Mouse (Mus musculus): ENCODE data around the gene Eef1g.
A peak's percentile ranks its signal among the peaks of the same experiment; 100 is the strongest.

The Eef1g gene

DNA sequence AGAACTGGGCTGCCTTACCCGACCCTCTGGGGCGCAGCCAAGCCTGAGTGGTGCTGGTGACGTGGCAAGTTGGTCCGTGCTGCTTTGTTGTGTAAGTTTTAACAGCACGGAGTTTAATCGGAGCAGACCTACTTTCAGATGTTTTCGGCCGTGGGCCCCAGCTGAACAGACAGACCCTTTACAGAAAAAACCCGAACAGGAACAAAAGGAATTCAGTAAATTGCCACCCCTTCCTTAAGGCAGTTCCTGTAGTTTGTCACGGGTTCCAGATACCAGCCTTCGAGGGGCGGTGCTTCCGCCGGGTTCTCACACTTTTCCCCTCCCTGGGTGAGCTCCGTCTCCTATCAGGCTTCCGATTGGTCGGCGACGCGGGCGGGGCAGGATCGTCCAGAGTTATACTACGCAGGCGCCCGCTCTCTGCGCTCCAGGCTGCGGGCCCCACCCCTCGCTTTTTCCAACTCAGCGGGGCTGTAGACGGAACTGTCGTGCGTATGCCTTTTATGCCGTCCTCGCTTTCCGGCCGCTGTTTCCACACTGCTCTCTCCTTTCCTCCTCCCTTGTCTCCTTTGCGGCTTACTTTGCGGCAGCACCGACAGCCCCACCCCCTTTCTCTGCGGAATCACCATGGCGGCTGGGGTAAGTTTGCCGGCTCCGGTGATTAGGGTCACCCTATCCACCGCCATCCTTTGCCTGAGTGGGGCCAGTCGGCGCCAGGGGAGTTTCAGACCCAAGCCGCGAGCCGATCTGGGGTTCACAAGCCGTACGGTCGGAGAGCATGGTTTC lies at the start of gene Eef1g:
Eef1g (plus strand) TSS at position 452 of the 783 bp plus-strand sequence.
- peak; percentile 100 for DNase-seq (ENCODE audit: inconsistent ontology term)

- DNase-seq (ENCODE audit: inconsistent ontology term), result no peak
Measured at GRCm38 (mm10) chr19:8919000-8919399, 47.8 kb upstream of the Eef1g start.

GRCm38 (mm10) chr19:8919684-8920072 lies 47.2 kb upstream of the Eef1g start:
- DNase-seq (ENCODE audit: inconsistent ontology term), result no peak

- peak; percentile 96 for DNase-seq (ENCODE audit: inconsistent ontology term)
Measured at GRCm38 (mm10) chr19:8920073-8920736, 46.6 kb upstream of the Eef1g start, which contains the start of gene B3gat3. Gene B3gat3, plus strand, starts transcription at chr19:8920374.

DNA sequence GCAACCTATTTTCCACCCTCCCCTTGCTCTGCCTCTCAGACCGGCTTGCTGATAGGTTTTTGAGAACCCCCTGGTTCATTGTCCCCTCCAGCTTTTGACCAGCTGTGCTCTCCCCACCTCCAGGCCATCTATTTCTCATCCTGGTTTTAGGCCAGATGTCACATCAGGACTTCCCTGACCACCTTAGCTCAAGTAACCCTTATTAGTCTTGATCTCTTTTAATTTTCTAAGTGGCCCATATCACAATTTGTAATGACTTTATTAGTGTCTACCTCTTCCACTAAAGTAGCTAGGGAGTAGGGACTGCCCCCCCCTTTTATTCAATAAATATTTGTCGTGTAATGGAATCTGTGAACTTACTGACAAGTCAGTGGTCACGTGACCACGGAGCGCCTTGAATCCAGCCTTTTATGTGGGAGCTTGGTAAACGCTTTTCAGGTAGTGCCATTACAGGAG lies 46.0 kb upstream of the Eef1g start:
- DNase-seq (ENCODE audit: inconsistent ontology term), result peak; percentile 55

DNA sequence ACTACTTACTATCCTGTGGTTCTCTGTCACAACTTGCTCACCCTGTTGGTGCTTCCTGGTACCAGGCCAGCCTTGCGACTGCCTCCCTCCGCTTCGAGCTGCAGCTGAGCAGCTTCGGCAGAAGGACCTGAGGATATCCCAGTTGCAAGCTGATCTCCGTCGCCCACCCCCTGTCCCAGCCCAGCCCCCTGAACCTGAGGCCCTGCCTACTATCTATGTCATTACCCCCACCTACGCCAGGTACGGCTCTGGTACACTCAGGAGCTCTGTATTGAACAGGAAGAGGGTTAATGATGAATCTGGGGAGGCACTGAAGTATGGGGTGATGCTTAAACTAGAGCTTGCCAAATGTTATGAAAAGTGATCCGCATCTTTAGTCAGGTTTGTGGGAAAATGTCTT lies 45.1 kb upstream of the Eef1g start:
- DNase-seq (ENCODE audit: inconsistent ontology term), result no peak

DNA sequence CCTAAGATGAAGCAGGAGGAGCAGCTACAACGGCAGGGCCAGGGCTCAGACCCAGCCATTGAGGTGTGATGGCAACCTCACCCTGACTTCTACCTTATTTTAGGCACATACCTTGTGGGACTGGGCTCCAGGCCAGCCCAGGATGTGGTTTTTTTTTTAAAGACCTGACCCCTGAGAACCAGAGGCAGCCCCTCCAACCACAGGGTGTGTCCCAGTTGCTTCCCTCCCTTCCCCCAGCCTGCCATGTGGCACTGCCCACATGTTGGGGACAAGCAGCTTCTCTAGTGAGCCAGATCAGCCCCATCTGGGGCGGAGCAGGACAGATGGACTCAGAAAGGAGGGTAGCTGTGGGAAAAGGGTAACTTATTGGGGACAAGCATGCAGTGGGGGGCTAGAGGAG lies 40.1 kb upstream of the Eef1g start:
- no peak for DNase-seq (ENCODE audit: inconsistent ontology term)

GRCm38 (mm10) chr19:8927891-8928525 lies 38.8 kb upstream of the Eef1g start:
- DNase-seq (ENCODE audit: inconsistent ontology term), result no peak

DNA sequence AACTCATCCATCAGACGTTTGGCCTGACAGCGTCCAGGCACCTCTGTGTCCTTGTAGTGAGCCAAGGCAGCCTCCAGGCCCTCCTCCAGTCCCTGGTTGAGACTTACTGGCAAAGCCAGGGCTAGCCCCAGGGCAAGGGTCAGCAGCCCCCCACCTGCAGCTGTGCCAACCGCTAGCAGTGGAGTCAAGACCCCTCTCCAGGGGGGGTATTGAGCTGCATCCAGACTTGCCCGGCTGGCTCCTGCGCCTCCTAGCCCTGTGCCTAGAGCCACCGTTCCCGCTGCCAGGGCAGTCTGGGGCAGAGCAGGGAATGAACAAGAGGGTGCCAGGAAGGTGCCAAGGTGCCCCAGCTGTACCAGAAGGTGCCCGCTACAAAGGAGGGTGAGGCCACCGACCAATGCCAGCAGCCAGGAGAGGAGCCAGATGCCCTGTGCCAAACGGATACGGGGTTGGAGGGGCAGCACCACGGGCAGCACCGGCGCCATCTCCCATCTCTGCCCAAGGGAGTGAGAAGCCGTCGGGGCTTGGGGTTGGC lies 38.1 kb upstream of the Eef1g start:
- DNase-seq (ENCODE audit: inconsistent ontology term), result no peak

GRCm38 (mm10) chr19:8929224-8930088 lies 37.4 kb upstream of the Eef1g start, which contains the start of the genes Rom1 and Eml3:
Gene Rom1, minus strand, starts transcription at chr19:8929356.
Gene Eml3, plus strand, starts transcription at chr19:8929552.
- DNase-seq (ENCODE audit: inconsistent ontology term), result peak; percentile 90

GRCm38 (mm10) chr19:8930117-8930516 lies 36.7 kb upstream of the Eef1g start:
- peak; percentile 9 for DNase-seq (ENCODE audit: inconsistent ontology term)

DNA sequence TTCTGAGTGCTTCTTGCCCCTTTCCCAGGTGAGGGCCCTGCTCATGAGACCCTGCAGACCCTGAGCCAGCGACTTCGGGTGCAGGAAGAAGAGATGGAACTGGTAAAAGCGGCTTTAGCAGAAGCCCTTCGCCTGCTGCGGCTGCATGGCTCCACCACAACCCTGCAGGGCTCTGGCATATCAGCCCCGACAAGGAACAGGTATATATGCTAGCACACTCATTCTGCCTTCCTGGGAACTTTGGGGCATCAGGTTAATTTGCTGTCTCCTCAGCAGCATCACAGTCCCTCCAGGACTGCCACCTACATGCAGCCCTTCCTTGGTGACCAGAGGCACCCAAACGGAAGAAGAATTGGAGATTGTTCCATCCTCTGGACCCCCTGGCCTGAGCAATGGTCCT lies 36.1 kb upstream of the Eef1g start:
- DNase-seq (ENCODE audit: inconsistent ontology term), result no peak

DNA sequence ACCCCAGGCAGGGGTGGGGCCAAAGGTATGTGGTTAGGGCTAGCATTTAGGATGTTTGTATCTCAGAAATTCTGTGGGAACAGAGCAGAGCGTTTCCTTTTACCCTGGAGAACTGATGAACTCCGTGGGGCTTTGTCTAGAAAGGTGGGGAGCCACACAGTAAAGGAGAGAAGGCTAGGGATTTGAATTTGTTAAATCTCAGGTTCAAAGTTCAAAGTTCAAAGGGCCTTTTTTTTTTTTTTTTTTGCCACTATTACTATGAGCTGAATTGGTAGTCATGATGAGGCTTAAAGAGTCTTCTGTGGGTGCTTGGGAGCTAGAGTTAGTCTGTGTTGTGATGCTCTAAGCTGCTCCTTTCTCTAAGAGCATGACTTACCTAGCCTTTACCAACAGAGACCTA lies 30.1 kb upstream of the Eef1g start:
- DNase-seq (ENCODE audit: inconsistent ontology term), result no peak

DNA sequence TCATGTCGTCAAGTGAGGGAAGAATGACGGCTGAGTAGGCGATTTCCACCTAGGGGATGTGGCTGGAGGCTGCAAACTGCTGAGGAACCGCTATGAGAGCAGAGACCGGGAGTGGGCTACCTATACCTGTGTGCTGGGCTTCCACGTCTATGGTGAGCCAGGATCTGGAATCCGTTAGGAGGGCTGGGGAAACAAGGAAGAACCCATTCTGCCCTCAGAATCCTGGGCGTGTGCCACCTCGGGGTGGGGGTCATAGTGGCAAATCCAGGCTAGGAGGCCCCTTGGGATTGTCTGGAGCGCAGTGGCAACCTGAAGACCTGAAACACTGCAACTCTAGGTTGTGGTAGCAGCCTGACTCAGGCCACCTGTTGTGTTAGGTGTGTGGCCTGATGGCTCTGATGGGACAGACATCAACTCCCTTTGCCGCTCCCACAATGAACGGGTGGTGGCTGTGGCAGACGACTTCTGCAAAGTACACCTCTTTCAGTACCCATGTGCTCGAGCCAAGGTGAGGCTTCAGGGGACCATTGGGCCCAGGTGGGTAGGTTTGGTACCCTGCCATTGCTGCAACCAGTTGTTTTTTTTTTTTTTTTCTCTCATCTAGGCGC lies 26.2 kb upstream of the Eef1g start:
- DNase-seq (ENCODE audit: inconsistent ontology term), result no peak

- no peak for DNase-seq (ENCODE audit: inconsistent ontology term)
Measured at GRCm38 (mm10) chr19:8941136-8941514, 25.7 kb upstream of the Eef1g start.

DNA sequence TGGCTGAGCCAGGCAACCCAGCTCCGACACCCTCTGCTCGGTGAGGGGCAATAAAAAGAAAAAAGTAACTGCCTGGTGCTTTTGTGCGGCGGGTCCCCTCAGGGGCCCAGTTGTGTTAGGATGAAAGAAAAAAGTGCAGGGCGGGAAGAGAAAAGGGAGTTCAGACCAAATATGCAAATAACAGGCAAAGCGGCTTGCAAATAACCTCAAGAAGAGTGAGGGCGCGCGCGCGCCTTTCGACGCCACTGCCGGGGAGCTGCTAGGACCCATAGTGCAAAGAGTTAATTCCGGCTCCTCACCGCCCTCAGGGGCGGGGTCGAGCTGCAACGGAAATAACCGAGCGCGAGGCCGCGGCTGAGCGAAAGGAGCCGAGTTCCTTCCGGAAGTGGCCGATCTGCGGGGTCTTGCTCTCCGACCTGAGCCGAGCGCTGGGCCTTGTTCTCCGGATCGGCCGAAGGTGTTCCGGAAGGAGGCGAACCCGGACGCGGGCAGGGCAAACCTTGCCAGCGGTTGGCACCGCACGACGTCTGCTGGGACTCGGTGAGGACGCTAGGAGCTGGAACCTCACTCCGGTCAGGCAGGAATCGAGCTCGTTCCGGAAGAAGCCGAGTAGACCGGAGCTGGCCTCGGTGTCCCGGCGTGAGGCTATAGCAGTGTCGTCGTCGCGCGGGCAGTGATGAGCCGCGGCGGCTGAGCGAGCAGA lies 25.2 kb upstream of the Eef1g start, which contains the start of gene Mta2:
Mta2 (plus strand) TSS at position 361 of the 703 bp plus-strand sequence.
- peak; percentile 98 for DNase-seq (ENCODE audit: inconsistent ontology term)

GRCm38 (mm10) chr19:8942276-8942964 lies 24.4 kb upstream of the Eef1g start:
- DNase-seq (ENCODE audit: inconsistent ontology term), result peak; percentile 75

- no peak for DNase-seq (ENCODE audit: inconsistent ontology term)
Measured at GRCm38 (mm10) chr19:8943047-8943446, 23.8 kb upstream of the Eef1g start.

DNA sequence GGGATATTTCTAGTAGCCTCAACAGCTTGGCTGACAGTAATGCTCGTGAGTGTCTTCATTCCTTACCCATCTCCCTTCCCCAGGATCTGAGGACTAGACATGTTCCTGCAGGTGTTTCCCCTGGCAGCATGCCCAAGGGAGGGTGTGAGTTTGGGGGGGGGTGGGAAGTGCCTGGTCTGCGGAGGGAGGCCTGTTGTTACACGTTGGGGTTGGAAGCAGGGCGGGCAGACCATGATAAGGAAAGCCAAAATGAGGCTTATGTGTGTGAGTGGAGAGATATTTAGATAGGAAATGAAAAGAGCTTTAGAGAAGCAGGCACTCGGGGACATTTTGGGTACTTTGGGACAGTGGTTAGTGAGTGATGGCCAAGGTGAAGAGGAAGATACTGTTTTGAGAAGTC lies 22.8 kb upstream of the Eef1g start:
- no peak for DNase-seq (ENCODE audit: inconsistent ontology term)

- DNase-seq (ENCODE audit: inconsistent ontology term), result peak; percentile 84
Measured at GRCm38 (mm10) chr19:8944750-8945149, 22.1 kb upstream of the Eef1g start.

Measured in Muller cell, postnatal 12 days (primary cell).